Mouse (Mus musculus) heart, adult 2 months (tissue): ENCODE results near the gene Commd7.

Source experiments
- CTCF ChIP-seq: fragments of 200-600 bp; IDR thresholded peaks from 2 replicates; pipeline ENCODE4 v1.8.1; 2022; ENCODE audit warnings: antibody characterized with exemption, mild to moderate bottlenecking, moderate library complexity
- EP300 ChIP-seq: fragments of 200-500 bp; IDR thresholded peaks from 2 replicates; pipeline ENCODE4 v1.6.1; 2011; ENCODE audit warnings: low read depth, low read length, control low read depth; ENCODE audit not compliant: insufficient read depth
- POLR2A ChIP-seq: fragments of 200-500 bp; IDR thresholded peaks from 2 replicates; pipeline ENCODE4 v1.6.1; 2011; ENCODE audit warnings: mild to moderate bottlenecking, low read depth, low read length, control low read depth; ENCODE audit not compliant: insufficient read depth

- TF ChIP-seq CTCF (no peak), POLR2A (no peak), EP300 (no peak)
Observed at GRCm38 (mm10) chr2:153568013-153568412, 64.6 kb downstream of the Commd7 start.
